Mouse (Mus musculus) heart, adult 2 months (tissue): ENCODE measurements around the gene Tsr3. TPM values are rescaled to one million over a fixed set of nuclear protein-coding genes. Genes with fewer than 3 reads are reported as not detected.
"Not testable (repeated sequence)": the region's sequence is repeated elsewhere in the genome, so short reads cannot be mapped to it uniquely, and the experiment has no call there.

ENCODE experiments used
- DNase-seq, 2 experiments: peaks; one replicate each; pipeline ENCODE4 v3.0.0; 2021
- H3K27ac ChIP-seq: fragments of 200-600 bp; 2 replicates; pipeline ENCODE4 v1.8.1; 2022
- H3K27me3 ChIP-seq: fragments of 200-500 bp; 2 replicates; pipeline ENCODE4 v1.6.1; 2012; ENCODE audit warnings: mild to moderate bottlenecking, low read length, inconsistent platforms, mixed read lengths; ENCODE audit not compliant: control insufficient read depth, insufficient read depth
- H3K36me3 ChIP-seq: fragments of 200-500 bp; 2 replicates; pipeline ENCODE4 v1.6.1; 2012; ENCODE audit warnings: low read length, inconsistent platforms; ENCODE audit not compliant: control insufficient read depth, insufficient read depth
- H3K4me1 ChIP-seq: fragments of 200-500 bp; 2 replicates; pipeline ENCODE4 v1.6.1; 2011; ENCODE audit warnings: low read length; ENCODE audit not compliant: control insufficient read depth, insufficient read depth
- H3K4me3 ChIP-seq: fragments of 200-600 bp; 2 replicates; pipeline ENCODE4 v1.8.1; 2022
- H3K79me2 ChIP-seq: fragments of 200-500 bp; replicated peaks from 2 replicates; pipeline ENCODE4 v1.6.1; 2012; ENCODE audit warnings: mild to moderate bottlenecking, inconsistent platforms, low read length, moderate library complexity, mixed read lengths; ENCODE audit not compliant: control insufficient read depth, insufficient read depth
- H3K9ac ChIP-seq: fragments of 200-500 bp; 2 replicates; pipeline ENCODE4 v1.6.1; 2012; ENCODE audit warnings: low read depth, mild to moderate bottlenecking, control low read depth, inconsistent platforms, low read length, mixed read lengths
- CTCF ChIP-seq: fragments of 200-600 bp; IDR thresholded peaks from 2 replicates; pipeline ENCODE4 v1.8.1; 2022; ENCODE audit warnings: antibody characterized with exemption, mild to moderate bottlenecking, moderate library complexity
- EP300 ChIP-seq: fragments of 200-500 bp; IDR thresholded peaks from 2 replicates; pipeline ENCODE4 v1.6.1; 2011; ENCODE audit warnings: low read depth, low read length, control low read depth; ENCODE audit not compliant: insufficient read depth
- POLR2A ChIP-seq: fragments of 200-500 bp; IDR thresholded peaks from 2 replicates; pipeline ENCODE4 v1.6.1; 2011; ENCODE audit warnings: mild to moderate bottlenecking, low read depth, low read length, control low read depth; ENCODE audit not compliant: insufficient read depth
- WGBS: fragments of 180-500 bp; shearing (Covaris S2); methylation state at CpG from one replicate; pipeline ENCODE4 v1.1.7; 2018; 5-methylcytosine and 5-hydroxymethylcytosine counted together
- intact Hi-C: fragments of 180-260 bp; cut with DNase I; formaldehyde crosslinking; loops from one replicate; pipeline ENCODE4 v1.15.1; 2025
- polyA plus RNA-seq: library from polyadenylated mRNA; depleted of rRNA; stranded (reverse); fragments of >200 nt; gene quantifications from 2 replicates; pipeline ENCODE4 v1.2.3, GENCODE M21; 2012
- total RNA-seq, 2 experiments: library from RNA; stranded (reverse); gene quantifications; 2 replicates each; pipeline ENCODE4 v1.2.3; 2021

Tsr3 gene
- total and polyA plus RNA-seq, 3 experiments: 6.9 to 8.2 (median 7.1) TPM

- intact Hi-C loops: no loop called here
- no peak for DNase-seq
- Histone ChIP-seq H3K9ac (no peak overlapping the region), H3K4me1 (0 out of 2 replicates have a peak, but pooled peaks cover 4% of the 10 kb centered on the region), H3K27ac (no peak overlapping the region), H3K36me3 (no peaks in the 10 kb centered on the region), H3K4me3 (no peak overlapping the region), H3K27me3 (no peaks in the 10 kb centered on the region), H3K79me2 (no peaks in the 10 kb centered on the region)
- TF ChIP-seq EP300 (no peak), CTCF (no peak), POLR2A (no peak)
- 75% methylated on average over 6 of the region's 6 CpGs for WGBS
Measured at GRCm38 (mm10) chr17:25222951-25223601, 16.9 kb upstream of the Tsr3 start.

GRCm38 (mm10) chr17:25224586-25225222 lies 15.3 kb upstream of the Tsr3 start:
- TF ChIP-seq EP300 (no peak), POLR2A (no peak), CTCF (no peak)
- Histone ChIP-seq H3K27me3 (no peaks in the 10 kb centered on the region), H3K79me2 (no peaks in the 10 kb centered on the region), H3K36me3 (no peaks in the 10 kb centered on the region), H3K9ac (no peak overlapping the region), H3K4me1 (0 out of 2 replicates have a peak, but pooled peaks cover 4% of the 10 kb centered on the region), H3K27ac (no peak overlapping the region), H3K4me3 (no peak overlapping the region)
- 84% methylated on average over 7 of the region's 7 CpGs for WGBS
- intact Hi-C loops: no loop called here
- no peak for DNase-seq

DNA sequence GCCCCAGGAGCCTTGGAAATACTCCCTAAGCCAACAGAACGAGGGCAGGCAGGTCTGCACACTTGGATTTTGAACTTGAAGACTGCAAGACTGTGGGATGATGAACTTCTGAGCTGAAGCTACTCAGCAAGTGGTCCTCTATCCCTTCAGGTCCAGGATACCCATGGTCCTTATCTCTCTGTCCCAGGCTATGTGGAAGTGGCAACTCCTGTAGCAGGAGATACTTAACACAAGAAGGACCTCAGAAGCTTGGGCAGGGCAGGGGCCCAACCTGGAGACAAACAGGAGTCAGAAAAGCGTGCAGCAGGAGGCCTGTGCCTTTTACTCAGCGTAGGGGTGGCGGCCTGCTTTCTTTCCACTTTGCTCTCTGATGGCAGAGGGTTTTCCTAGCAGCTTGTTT lies 14.3 kb upstream of the Tsr3 start:
- TF ChIP-seq POLR2A (no peak), EP300 (no peak), CTCF (no peak)

GRCm38 (mm10) chr17:25227991-25228390 lies 12.0 kb upstream of the Tsr3 start:
- H3K27ac ChIP-seq: no peak overlapping the region
- DNase-seq: no peak
- TF ChIP-seq POLR2A (no peak), CTCF (no peak), EP300 (no peak)
- no peaks in the 10 kb centered on the region for H3K79me2 ChIP-seq
- no peaks in the 10 kb centered on the region for H3K27me3 ChIP-seq
- no peak overlapping the region for H3K4me3 ChIP-seq
- H3K4me1 ChIP-seq: no peaks in the 10 kb centered on the region
- H3K9ac ChIP-seq: no peak overlapping the region
- intact Hi-C loops: no loop called here
- whole genome bisulfite sequencing: 90% methylated on average over 5 of the region's 5 CpGs
- H3K36me3 ChIP-seq: no peaks in the 10 kb centered on the region

More for the DNA sequence above, 14.3 kb upstream of the Tsr3 start:
- H3K27ac ChIP-seq: no peak overlapping the region
- intact Hi-C loops: no loop called here
- no peaks in the 10 kb centered on the region for H3K27me3 ChIP-seq
- H3K9ac ChIP-seq: no peak overlapping the region
- no peak overlapping the region for H3K4me3 ChIP-seq
- H3K79me2 ChIP-seq: no peaks in the 10 kb centered on the region
- H3K4me1 ChIP-seq: 0 out of 2 replicates have a peak, but pooled peaks cover 4% of the 10 kb centered on the region
- 88% methylated on average over 4 of the region's 4 CpGs for WGBS
- H3K36me3 ChIP-seq: no peaks in the 10 kb centered on the region
- no peak for DNase-seq

- H3K4me3 ChIP-seq, H3K9ac ChIP-seq, H3K27me3 ChIP-seq, H3K79me2 ChIP-seq, intact Hi-C loops, H3K36me3 ChIP-seq, H3K27ac ChIP-seq, DNase-seq, H3K4me1 ChIP-seq: not testable (repeated sequence)
- 74% methylated on average over 17 of the region's 17 CpGs for WGBS
Measured at GRCm38 (mm10) chr17:25230014-25230655, 9.8 kb upstream of the Tsr3 start.

DNA sequence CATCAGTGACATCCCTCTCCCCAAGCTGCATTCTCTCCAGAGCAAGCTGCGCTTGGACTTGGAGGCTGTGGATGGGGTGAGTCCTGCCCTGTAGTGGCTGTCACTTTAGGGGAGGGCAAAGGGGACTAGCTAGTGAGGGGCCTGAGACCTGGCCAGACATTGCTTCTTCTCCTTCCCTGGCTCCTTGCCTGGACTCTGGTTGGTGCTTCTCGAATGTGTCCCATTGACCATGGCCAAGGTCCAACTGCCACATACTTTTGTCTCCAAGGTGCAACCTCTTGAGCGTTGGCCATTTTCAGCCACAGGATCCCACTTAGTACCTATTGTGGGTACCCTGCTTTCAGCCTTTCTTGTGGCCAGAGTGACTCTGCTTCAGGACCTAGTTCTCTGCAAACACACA lies 9.3 kb upstream of the Tsr3 start:
- Histone ChIP-seq H3K4me3 (no peak overlapping the region), H3K79me2 (no peaks in the 10 kb centered on the region), H3K36me3 (no peaks in the 10 kb centered on the region), H3K9ac (no peak overlapping the region), H3K27me3 (no peaks in the 10 kb centered on the region), H3K27ac (no peak overlapping the region), H3K4me1 (no peaks in the 10 kb centered on the region)
- no peak for DNase-seq
- intact Hi-C loops: no loop called here
- 73% methylated on average over 3 of the region's 3 CpGs for WGBS
- TF ChIP-seq EP300: no peak
- no peak for TF ChIP-seq CTCF
- no peak for TF ChIP-seq POLR2A

DNA sequence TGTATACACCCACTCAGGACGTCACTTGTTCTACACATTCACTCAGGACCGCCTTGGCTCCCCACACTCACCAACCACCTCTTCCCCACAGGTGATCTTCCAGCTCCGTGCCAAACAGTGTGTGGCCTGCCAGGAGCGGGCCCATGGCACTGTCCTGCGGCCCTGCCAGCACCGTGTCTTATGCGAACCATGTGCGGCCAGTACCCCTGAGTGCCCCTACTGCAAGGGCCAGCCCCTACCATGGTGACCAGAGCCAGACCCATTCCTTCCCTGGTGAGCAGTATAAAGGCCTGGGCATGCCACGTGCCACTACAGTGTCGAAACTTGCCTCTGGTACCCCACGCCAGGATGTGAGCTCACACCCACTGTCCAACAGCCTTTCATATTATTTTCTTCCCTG lies 8.3 kb upstream of the Tsr3 start:
- H3K27ac ChIP-seq, H3K36me3 ChIP-seq, DNase-seq, H3K9ac ChIP-seq, intact Hi-C loops, H3K4me1 ChIP-seq, H3K4me3 ChIP-seq, H3K79me2 ChIP-seq, H3K27me3 ChIP-seq: not testable (repeated sequence)
- WGBS: 94% methylated on average over 6 of the region's 11 CpGs
